Mouse (Mus musculus): ENCODE results near the gene Gpr107.

DNA sequence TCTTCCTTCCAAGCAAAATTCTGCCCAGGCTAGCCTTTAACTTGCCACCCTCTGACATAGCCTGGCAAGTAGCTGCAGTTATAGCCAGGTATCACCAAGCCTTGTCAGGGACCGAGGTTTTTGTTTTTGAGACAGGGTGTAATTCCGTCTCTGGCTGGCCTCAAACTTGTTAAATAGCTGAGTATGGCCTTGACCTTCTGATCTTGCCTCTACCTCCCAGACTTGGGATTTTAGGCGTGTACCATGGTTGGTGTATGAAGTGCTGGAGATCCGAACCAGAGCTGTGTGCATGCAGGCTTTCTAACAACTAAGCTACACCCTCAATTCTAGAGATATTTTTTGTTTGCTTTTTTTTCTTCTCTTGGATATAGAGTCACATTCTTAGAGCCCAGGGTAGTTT lies 9.5 kb downstream of the Gpr107 start:
- no peak for TF ChIP-seq CTCF (IDR thresholded peaks at IDR 0.05; ENCODE audit: extremely low read depth, insufficient read depth, low read length)
- TF ChIP-seq POLR2A (IDR thresholded peaks at IDR 0.05; ENCODE audit: extremely low read depth, insufficient read depth, low read length) = no peak

Measured in cortical plate, adult 2 months (tissue).